Mouse (Mus musculus) liver, postnatal 0 days (tissue): Measurements from ENCODE around the gene Setx. TPM values are rescaled to one million over a fixed set of nuclear protein-coding genes. Genes with fewer than 3 reads are reported as not detected.
"Not testable (repeated sequence)": the region's sequence is repeated elsewhere in the genome, so short reads cannot be mapped to it uniquely, and the experiment has no call there.

Source experiments
- ATAC-seq: fragments of 200-750 bp; cut with Nextera tagmentation; 2 replicates; pipeline ENCODE4 v1.8.0; 2017; ENCODE audit warnings: mild to moderate bottlenecking, moderate library complexity
- DNase-seq: peaks from one replicate; pipeline ENCODE4 v3.0.0-alpha.2; 2016
- H3K27ac ChIP-seq: fragments of 300-500 bp; sonication (generic); 2 replicates; pipeline ENCODE4 v1.5.1; 2014; ENCODE audit warnings: antibody characterized with exemption, moderate library complexity, mild to moderate bottlenecking, low read depth
- H3K27me3 ChIP-seq: fragments of 300-500 bp; sonication (generic); 2 replicates; pipeline ENCODE4 v1.6.1; 2014; ENCODE audit warnings: low read length, control low read depth, mixed read lengths; ENCODE audit not compliant: insufficient read depth
- H3K36me3 ChIP-seq: fragments of 300-500 bp; sonication (generic); replicated peaks from 2 replicates; pipeline ENCODE4 v1.6.1; 2014; ENCODE audit warnings: mild to moderate bottlenecking, control low read depth, low read length, moderate library complexity, mixed read lengths; ENCODE audit not compliant: insufficient read depth
- H3K4me1 ChIP-seq: fragments of 300-500 bp; sonication (generic); 2 replicates; pipeline ENCODE4 v1.6.1; 2014; ENCODE audit warnings: antibody characterized with exemption, mild to moderate bottlenecking, control low read depth; ENCODE audit not compliant: insufficient read depth
- H3K4me2 ChIP-seq: fragments of 300-500 bp; sonication (generic); 2 replicates; pipeline ENCODE4 v1.6.1; 2014; ENCODE audit warnings: low read depth, mild to moderate bottlenecking, low read length, moderate library complexity, mixed read lengths
- H3K4me3 ChIP-seq: fragments of 300-500 bp; sonication (generic); 2 replicates; pipeline ENCODE4 v1.5.1; 2014; ENCODE audit warnings: low read depth, low read length
- H3K9ac ChIP-seq: fragments of 300-500 bp; sonication (generic); replicated peaks from 2 replicates; pipeline ENCODE4 v1.6.1; 2014; ENCODE audit warnings: mild to moderate bottlenecking, moderate library complexity
- H3K9me3 ChIP-seq: fragments of 300-500 bp; sonication (generic); 2 replicates; pipeline ENCODE4 v1.6.1; 2016; ENCODE audit warnings: mild to moderate bottlenecking, control low read depth, low read length, mixed read lengths
- CTCF ChIP-seq: sonication (generic); IDR thresholded peaks from 2 replicates; pipeline ENCODE4 v1.5.1; 2016; ENCODE audit warnings: antibody characterized with exemption, low read depth
- EP300 ChIP-seq: IDR thresholded peaks from 2 replicates; pipeline ENCODE4 v1.6.1; 2016; ENCODE audit warnings: antibody characterized with exemption, low read depth, mild to moderate bottlenecking
- WGBS: fragments of 180-500 bp; shearing (Covaris S2); extraction: QIAGEN DNeasy Blood & Tissue Kit; methylation state at CpG from one replicate; pipeline ENCODE4 v1.1.7; 2014; ENCODE audit not compliant: insufficient replicate concordance; 5-methylcytosine and 5-hydroxymethylcytosine counted together
- polyA plus RNA-seq: library from polyadenylated mRNA; unstranded; fragments of >200 nt; fragmentation: Nextera tagmentation; extraction: Ambion mirVana; gene quantifications from 2 replicates; pipeline ENCODE4 v1.2.1, GENCODE M21; 2015

The Setx gene
- polyA plus RNA-seq, 1 experiment from 2014 or later = 3.3 TPM

- Histone ChIP-seq H3K27me3 (no peaks in the 10 kb centered on the region), H3K4me2 (peak overlapping the region; percentile 65), H3K9ac (peak overlapping the region; percentile 44; the same call in 1 of the 2 replicates), H3K4me1 (no peaks in the 10 kb centered on the region), H3K27ac (no peak overlapping the region), H3K36me3 (no peaks in the 10 kb centered on the region), H3K9me3 (no peaks in the 10 kb centered on the region), H3K4me3 (peak overlapping the region; percentile 27)
- no peak for TF ChIP-seq CTCF
- DNase-seq (no peak), ATAC-seq (no peak)
- 49% methylated on average over 7 of the region's 7 CpGs for WGBS
Observed at GRCm38 (mm10) chr2:29100822-29101534, 23.0 kb upstream of the Setx start.

DNA sequence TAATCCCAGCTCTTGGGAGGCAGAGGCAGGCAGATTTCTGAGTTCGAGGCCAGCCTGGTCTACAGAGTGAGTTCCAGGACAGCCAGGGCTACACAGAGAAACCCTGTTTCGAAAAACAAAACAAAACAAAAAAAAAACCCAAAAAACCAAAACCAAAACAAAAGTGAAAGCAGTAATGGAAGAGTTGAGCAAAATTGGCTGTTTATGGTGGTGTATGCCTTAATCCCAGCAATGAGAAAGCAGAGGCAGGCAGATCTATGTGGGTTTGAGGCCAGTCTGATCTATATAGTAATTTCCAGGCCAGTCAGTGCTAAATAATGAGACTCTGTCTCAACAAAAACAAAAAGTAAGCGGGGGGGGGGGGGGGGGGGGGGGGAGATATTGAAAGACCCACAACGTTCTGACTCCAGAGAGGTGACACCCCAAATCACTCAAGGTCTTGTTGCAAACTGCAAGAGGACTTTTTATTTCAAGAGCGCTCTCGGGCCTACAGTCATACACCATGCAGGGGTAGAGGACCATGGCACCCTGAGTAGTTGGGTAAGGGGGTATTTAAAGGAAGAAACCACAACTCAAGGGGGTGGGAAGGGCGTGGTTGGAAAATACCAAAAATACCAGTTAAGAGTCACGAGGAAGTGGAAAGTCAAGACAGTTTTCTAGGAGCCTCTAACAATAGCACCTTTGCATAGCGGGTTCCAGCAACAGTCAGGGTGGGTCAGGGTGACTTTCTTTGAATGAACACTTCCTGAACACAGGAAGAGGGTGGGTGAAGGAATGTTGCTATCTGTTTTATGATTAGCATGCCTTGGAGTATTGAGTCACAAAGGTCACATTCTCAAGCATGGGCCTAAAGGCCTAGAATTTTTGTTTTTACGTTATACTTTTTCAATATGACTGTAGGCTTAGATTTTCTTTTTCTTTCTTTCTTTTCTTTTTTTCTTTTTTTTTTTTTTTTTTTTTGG is 21.3 kb upstream of the Setx start:
- not testable (repeated sequence) for H3K27ac ChIP-seq, H3K4me2 ChIP-seq, H3K9me3 ChIP-seq, DNase-seq, ATAC-seq, H3K9ac ChIP-seq, H3K36me3 ChIP-seq, H3K4me3 ChIP-seq, H3K27me3 ChIP-seq, H3K4me1 ChIP-seq
- WGBS = 72% methylated on average over 9 of the region's 10 CpGs

GRCm38 (mm10) chr2:29120969-29121368 is 3.0 kb upstream of the Setx start:
- Histone ChIP-seq H3K27ac (no peak overlapping the region), H3K9me3 (no peaks in the 10 kb centered on the region), H3K27me3 (no peaks in the 10 kb centered on the region), H3K4me3 (no peak overlapping the region), H3K4me2 (no peak overlapping the region), H3K36me3 (no peaks in the 10 kb centered on the region), H3K9ac (no peak overlapping the region), H3K4me1 (peaks cover 8% of the 10 kb centered on the region; the same call in 1 of the 2 replicates)
- TF ChIP-seq CTCF (no peak), EP300 (no peak)
- no peak for ATAC-seq
- no peak for DNase-seq

GRCm38 (mm10) chr2:29122446-29122845 is 1.5 kb upstream of the Setx start:
- Histone ChIP-seq H3K27me3 (no peaks in the 10 kb centered on the region), H3K9ac (no peak overlapping the region), H3K4me2 (no peak overlapping the region), H3K4me1 (peaks cover 16% of the 10 kb centered on the region), H3K36me3 (no peaks in the 10 kb centered on the region), H3K9me3 (no peaks in the 10 kb centered on the region), H3K27ac (peak overlapping the region; percentile 8; the same call in 1 of the 2 replicates), H3K4me3 (no peak overlapping the region)
- TF ChIP-seq CTCF = no peak
- TF ChIP-seq EP300 = no peak
- no peak for DNase-seq
- ATAC-seq = no peak
- WGBS = 49% methylated on average over 3 of the region's 3 CpGs

- Histone ChIP-seq H3K4me1 (peaks cover 16% of the 10 kb centered on the region), H3K4me3 (peak overlapping the region; percentile 92), H3K36me3 (peaks cover 5% of the 10 kb centered on the region; the same call in 1 of the 2 replicates), H3K4me2 (peak overlapping the region; percentile 93), H3K27me3 (no peaks in the 10 kb centered on the region), H3K9ac (peak overlapping the region; percentile 58), H3K27ac (peak overlapping the region; percentile 98), H3K9me3 (no peaks in the 10 kb centered on the region)
- TF ChIP-seq CTCF (no peak), EP300 (no peak)
- no peak for ATAC-seq
- no peak for DNase-seq
- 1% methylated on average over 24 of the region's 24 CpGs for WGBS
Observed at GRCm38 (mm10) chr2:29124571-29124935, 572 bp downstream of the Setx start.

DNA sequence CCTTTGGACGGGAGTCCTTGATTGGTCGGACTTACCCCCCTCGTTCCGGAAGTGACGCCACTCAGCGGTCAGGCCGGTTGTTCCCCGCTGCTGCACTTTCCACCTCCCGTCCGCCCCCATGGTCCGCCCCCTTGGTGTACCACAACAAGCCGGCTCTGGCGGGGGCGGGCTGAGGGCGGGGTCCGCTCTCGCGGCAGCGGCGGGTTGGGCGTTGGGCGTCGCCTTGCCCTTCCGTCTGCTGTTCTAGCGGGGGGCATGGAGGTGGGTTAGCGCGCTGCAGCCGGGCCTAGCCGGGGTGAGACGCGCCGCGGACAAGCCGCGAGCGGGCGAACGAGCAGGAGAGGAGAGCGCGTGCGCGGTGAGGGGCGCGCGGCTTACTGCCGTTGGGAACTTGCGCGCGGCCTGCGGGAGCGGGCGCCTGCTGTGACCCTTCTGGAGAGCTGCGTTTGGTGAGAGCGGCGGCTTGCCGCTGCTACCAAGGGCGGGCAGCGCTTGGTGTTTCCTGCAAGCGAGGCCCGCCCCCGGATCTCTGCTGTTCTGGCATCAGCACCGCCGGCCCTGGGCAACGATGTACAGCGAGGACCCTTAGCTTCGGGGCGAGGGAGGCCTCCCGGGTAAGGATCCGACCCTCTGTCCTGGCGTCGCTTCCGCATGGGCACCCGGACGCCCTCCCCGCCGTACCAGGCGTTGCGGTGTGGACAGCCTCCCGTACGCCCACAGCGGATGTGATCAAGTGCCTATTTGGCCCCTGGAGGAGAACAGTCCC is 1.1 kb downstream of the Setx start:
- WGBS = 1% methylated on average over 71 of the region's 81 CpGs
- peak; percentile 98 for ATAC-seq
- peaks cover 11% of the 10 kb centered on the region for H3K36me3 ChIP-seq

More for the DNA sequence above, 1.1 kb downstream of the Setx start:
- H3K4me1 ChIP-seq = peaks cover 16% of the 10 kb centered on the region
- H3K9ac ChIP-seq = peak overlapping the region; percentile 93
- peak overlapping the region; percentile 98 for H3K27ac ChIP-seq
- TF ChIP-seq CTCF (peak; percentile 13; the same call in 1 of the 2 replicates), EP300 (peak; percentile 53; the same call in 1 of the 2 replicates)
- peak; percentile 100 for DNase-seq
- H3K27me3 ChIP-seq = no peaks in the 10 kb centered on the region
- peak overlapping the region; percentile 93 for H3K4me2 ChIP-seq
- peak overlapping the region; percentile 92 for H3K4me3 ChIP-seq
- H3K9me3 ChIP-seq = no peaks in the 10 kb centered on the region
